Mouse (Mus musculus) myocyte (in vitro differentiated cells): ENCODE measurements around the gene Glrx5.

Experiments used
- CEBPB ChIP-seq: IDR thresholded peaks from 2 replicates; pipeline ENCODE4 v1.6.1; 2011; ENCODE audit warnings: mild to moderate bottlenecking, moderate library complexity; ENCODE audit not compliant: poor library complexity, insufficient read depth, severe bottlenecking
- E2F4 ChIP-seq: IDR thresholded peaks from one replicate; pipeline ENCODE4 v1.6.1; 2011; ENCODE audit warnings: mild to moderate bottlenecking, control low read depth, moderate library complexity; ENCODE audit not compliant: insufficient read depth
- MAX ChIP-seq: IDR thresholded peaks from one replicate; pipeline ENCODE4 v1.6.1; 2011; ENCODE audit warnings: low read depth, mild to moderate bottlenecking, control low read depth
- MYOD1 ChIP-seq, 3 experiments: IDR thresholded peaks; one replicate each; pipeline ENCODE4 v1.6.1; 2011; ENCODE audit warnings: control low read depth in 2 of 3, low read depth in 2 of 3, mild to moderate bottlenecking in 2 of 3, moderate library complexity in 1 of 3; ENCODE audit not compliant: insufficient read length in 2 of 3, control insufficient read depth in 1 of 3
- MYOG ChIP-seq, 3 experiments: IDR thresholded peaks; one replicate each; pipeline ENCODE4 v1.6.1; 2011; ENCODE audit warnings: control low read depth in 2 of 3, low read depth in 2 of 3, mild to moderate bottlenecking in 2 of 3; ENCODE audit not compliant: insufficient read length in 2 of 3, control insufficient read depth in 1 of 3, insufficient read depth in 1 of 3
- POLR2A ChIP-seq: IDR thresholded peaks from one replicate; pipeline ENCODE4 v1.6.1; 2011; ENCODE audit warnings: low read depth, mild to moderate bottlenecking, control low read depth, moderate library complexity; ENCODE audit not compliant: insufficient read length
- POLR2AphosphoS2 ChIP-seq: IDR thresholded peaks from one replicate; pipeline ENCODE4 v1.6.1; 2011; ENCODE audit warnings: low read depth, control low read depth; ENCODE audit not compliant: insufficient read length
- REST ChIP-seq: IDR thresholded peaks from one replicate; pipeline ENCODE4 v1.6.1; 2011; ENCODE audit warnings: mild to moderate bottlenecking, control low read depth, moderate library complexity; ENCODE audit not compliant: insufficient read depth, insufficient read length
- SRF ChIP-seq: IDR thresholded peaks from one replicate; pipeline ENCODE4 v1.6.1; 2011; ENCODE audit warnings: low read depth; ENCODE audit not compliant: control insufficient read depth, insufficient read length
- USF1 ChIP-seq: IDR thresholded peaks from one replicate; pipeline ENCODE4 v1.6.1; 2011; ENCODE audit warnings: low read depth, mild to moderate bottlenecking, control low read depth, moderate library complexity

DNA sequence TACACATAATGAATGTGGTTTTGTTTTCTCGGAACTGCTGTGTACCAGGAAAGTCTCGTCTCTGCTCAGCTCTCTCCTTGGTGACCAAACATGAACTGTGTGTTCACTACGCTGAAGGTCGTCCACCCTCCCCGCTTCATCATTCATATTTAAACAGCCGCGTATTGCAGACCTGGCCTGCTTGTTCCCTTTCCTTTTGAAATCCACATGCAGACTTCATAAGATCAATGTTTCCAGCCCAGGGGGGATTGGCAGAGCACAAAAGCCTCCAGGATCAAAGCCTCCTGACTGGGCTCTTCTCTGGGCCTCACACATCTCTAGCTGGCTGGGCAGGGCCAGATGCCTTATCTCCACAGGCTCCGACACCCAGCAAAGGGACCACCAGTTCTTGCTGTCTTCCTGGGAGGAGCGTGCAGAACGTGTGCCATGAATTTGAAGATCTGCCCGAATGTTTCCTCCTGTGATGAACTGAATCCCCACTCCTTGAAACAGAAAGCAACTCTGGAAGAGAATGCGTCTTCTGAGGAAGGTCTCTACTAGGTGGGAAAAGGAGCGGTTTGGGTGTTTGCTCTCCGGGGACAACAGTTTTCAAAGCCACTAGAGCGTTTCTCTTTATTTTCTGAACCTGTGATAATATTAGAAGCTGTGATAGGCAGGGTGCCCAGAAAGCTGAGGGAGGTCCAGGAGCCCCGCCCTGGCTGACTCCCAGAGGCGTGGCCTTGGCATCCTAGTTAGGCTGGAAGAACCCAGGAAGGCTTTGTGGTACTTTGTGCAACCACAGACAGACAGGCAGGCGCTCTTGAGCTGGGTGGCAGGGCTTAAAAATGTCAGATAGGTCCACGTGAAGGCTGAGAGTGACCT, 12.9 kb upstream of the Glrx5 start:
- no peak for TF ChIP-seq POLR2A
- no peak for TF ChIP-seq SRF
- TF ChIP-seq MYOG (IDR thresholded peaks at IDR 0.05; ENCODE audit: control insufficient read depth in 1 of 3, insufficient read depth in 1 of 3, insufficient read length in 2 of 3, low read depth in 2 of 3): peak in 1 of 3 experiments; percentile 40
- TF ChIP-seq USF1: no peak
- TF ChIP-seq CEBPB: no peak
- no peak for TF ChIP-seq E2F4
- TF ChIP-seq MYOD1 (IDR thresholded peaks at IDR 0.05; ENCODE audit: control insufficient read depth in 1 of 3, insufficient read length in 2 of 3, low read depth in 2 of 3): no peak
- TF ChIP-seq MAX: no peak
- TF ChIP-seq POLR2AphosphoS2: no peak
- TF ChIP-seq REST: no peak
